Comparison of ENCODE assay signal across 20 mouse cellular contexts in the genomic region with DNA sequence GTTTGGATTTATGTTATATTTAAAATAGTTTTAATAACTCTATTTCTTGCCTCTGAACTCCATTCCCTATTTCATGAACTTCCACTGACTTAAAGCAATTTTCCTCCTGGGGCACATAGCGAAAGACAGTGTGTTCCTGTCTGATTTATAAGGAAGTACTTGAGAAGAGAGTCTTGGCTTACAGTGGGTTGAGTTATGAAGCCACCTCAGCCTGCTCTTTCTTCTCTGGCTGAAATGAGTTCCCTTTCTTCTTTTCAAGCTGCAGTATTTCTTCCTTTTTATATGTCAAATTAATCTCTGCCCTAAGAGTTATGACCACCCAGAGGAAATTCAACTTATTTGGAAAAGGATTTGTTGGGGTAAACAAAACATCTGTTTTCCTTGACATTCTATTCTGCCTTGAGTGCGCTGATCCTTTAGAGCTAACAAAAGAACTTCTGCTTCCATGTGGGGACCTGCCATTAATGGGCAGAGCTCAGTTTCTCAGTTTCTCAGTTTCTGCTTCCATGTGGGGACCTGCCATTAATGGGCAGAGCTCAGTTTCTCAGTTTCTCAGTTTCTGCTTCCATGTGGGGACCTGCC.
"Had no signal": no experiment of that assay in that cellular context is flagged by ENCODE, and none has a peak within 500 bp of the region (broad histone marks: within the 10 kb centered on the region; RNA-seq: fewer than 3 reads in every experiment).

No protein-coding gene starts in this region.

- DNase-seq: kidney, adult 2 months; kidney, postnatal 14 days; layer of hippocampus, postnatal 36 days; liver, postnatal 0 days; lung, postnatal 14 days; midbrain, embryonic 14.5 days; thymus, adult 2 months; thymus, postnatal 14 days; thymus, postnatal 4 days had no signal

- ATAC-seq: hindbrain, postnatal 0 days; inflammation-experienced regulatory T-cells, adult 6 months; intestine, embryonic 16.5 days; liver, postnatal 0 days had no signal

- H3K4me3 ChIP-seq: left cerebral cortex, adult 2 months; limb, embryonic 12.5 days; limb, embryonic 15.5 days; stomach, embryonic 15.5 days had no signal

- H3K9me3 ChIP-seq: limb, embryonic 12.5 days; limb, embryonic 15.5 days; stomach, embryonic 15.5 days had no signal

- H3K27ac ChIP-seq: hindbrain, embryonic 14.5 days; hindbrain, postnatal 0 days; left cerebral cortex, adult 2 months; limb, embryonic 12.5 days; limb, embryonic 15.5 days; liver, embryonic 14.5 days; stomach, embryonic 15.5 days had no signal

- H3K27me3 ChIP-seq: limb, embryonic 12.5 days; limb, embryonic 15.5 days; stomach, embryonic 15.5 days had no signal

- H3K4me1 ChIP-seq: limb, embryonic 12.5 days; limb, embryonic 15.5 days; stomach, embryonic 15.5 days had no signal

- H3K4me2 ChIP-seq: hindbrain, embryonic 14.5 days; limb, embryonic 12.5 days; limb, embryonic 15.5 days; liver, embryonic 11.5 days; midbrain, embryonic 11.5 days; stomach, embryonic 15.5 days had no signal

- H3K9ac ChIP-seq: hindbrain, embryonic 14.5 days; limb, embryonic 12.5 days; limb, embryonic 15.5 days; liver, embryonic 14.5 days; liver, postnatal 0 days; stomach, embryonic 15.5 days had no signal

- H3K36me3 ChIP-seq: limb, embryonic 12.5 days; limb, embryonic 15.5 days; stomach, embryonic 15.5 days had no signal
